In genomic region chr1:191877681-191878080, GRCm38 (mm10) we compare ENCODE assay signal across 9 mouse cellular contexts.
"Had no signal": no experiment of that assay in that cellular context is flagged by ENCODE, and none has a peak within 500 bp of the region (broad histone marks: within the 10 kb centered on the region; RNA-seq: fewer than 3 reads in every experiment).

No protein-coding gene starts in this region.

- H3K27me3 ChIP-seq: intestine, embryonic 15.5 days; kidney, embryonic 15.5 days; limb, embryonic 15.5 days; neural tube, embryonic 12.5 days had no signal

- H3K36me3 ChIP-seq: intestine, embryonic 15.5 days; kidney, embryonic 15.5 days; limb, embryonic 15.5 days; neural tube, embryonic 12.5 days had no signal

- ATAC-seq: intestine, embryonic 15.5 days had no signal

- H3K27ac ChIP-seq: intestine, embryonic 15.5 days; kidney, embryonic 15.5 days; left cerebral cortex, adult 2 months; limb, embryonic 15.5 days; neural tube, embryonic 12.5 days; stomach, postnatal 0 days had no signal

- H3K4me3 ChIP-seq: intestine, embryonic 15.5 days; kidney, embryonic 15.5 days; left cerebral cortex, adult 2 months; limb, embryonic 15.5 days; neural tube, embryonic 12.5 days had no signal

- H3K9ac ChIP-seq: intestine, embryonic 15.5 days; kidney, embryonic 15.5 days; limb, embryonic 15.5 days; neural tube, embryonic 12.5 days had no signal

- H3K4me2 ChIP-seq: intestine, embryonic 15.5 days; kidney, embryonic 15.5 days; limb, embryonic 15.5 days; neural tube, embryonic 12.5 days had no signal

- DNase-seq: lung, adult 18-20 months; midbrain, embryonic 14.5 days; thymus, postnatal 4 days had no signal

- H3K9me3 ChIP-seq: intestine, embryonic 15.5 days; kidney, embryonic 15.5 days; limb, embryonic 15.5 days; neural tube, embryonic 12.5 days had no signal

- H3K4me1 ChIP-seq: neural tube, embryonic 12.5 days had no signal
